Mouse (Mus musculus): ENCODE results near the gene B230104I21Rik. TPM values are rescaled to one million over a fixed set of nuclear protein-coding genes. Genes with fewer than 3 reads are reported as not detected.
A peak's percentile ranks its signal among the peaks of the same experiment; 100 is the strongest.

Gene B230104I21Rik
- polyA plus RNA-seq, 1 experiment from 2014 or later, result not detected

GRCm38 (mm10) chr4:154385208-154385607, 49.3 kb downstream of the B230104I21Rik start:
- Histone ChIP-seq H3K4me1 (peaks cover 29% of the 10 kb centered on the region), H3K4me3 (no peak overlapping the region), H3K27ac (peak overlapping the region; percentile 45), H3K4me2 (replicated peaks) (no peak overlapping the region), H3K27me3 (peaks cover 25% of the 10 kb centered on the region), H3K9me3 (replicated peaks) (no peaks in the 10 kb centered on the region), H3K36me3 (no peaks in the 10 kb centered on the region), H3K9ac (no peak overlapping the region)
- no peak for ATAC-seq (ENCODE audit: low FRiP score)
- WGBS, result 49% methylated on average over 8 of the region's 8 CpGs

GRCm38 (mm10) chr4:154385918-154386317, 50.0 kb downstream of the B230104I21Rik start:
- no peak overlapping the region for H3K4me2 ChIP-seq (replicated peaks)
- no peak overlapping the region for H3K4me3 ChIP-seq
- no peak overlapping the region for H3K27ac ChIP-seq
- 57% methylated on average over 2 of the region's 2 CpGs for WGBS
- no peaks in the 10 kb centered on the region for H3K36me3 ChIP-seq
- no peak for ATAC-seq (ENCODE audit: low FRiP score)
- H3K27me3 ChIP-seq, result peaks cover 25% of the 10 kb centered on the region
- H3K9me3 ChIP-seq (replicated peaks), result no peaks in the 10 kb centered on the region
- H3K9ac ChIP-seq, result no peak overlapping the region
- H3K4me1 ChIP-seq, result peaks cover 36% of the 10 kb centered on the region

GRCm38 (mm10) chr4:154386810-154387209, 50.9 kb downstream of the B230104I21Rik start:
- H3K4me2 ChIP-seq (replicated peaks), result no peak overlapping the region
- no peak for ATAC-seq (ENCODE audit: low FRiP score)
- whole genome bisulfite sequencing, result 43% methylated on average over 8 of the region's 8 CpGs
- no peak overlapping the region for H3K9ac ChIP-seq
- no peaks in the 10 kb centered on the region for H3K9me3 ChIP-seq (replicated peaks)
- peaks cover 25% of the 10 kb centered on the region for H3K27me3 ChIP-seq
- H3K4me3 ChIP-seq, result no peak overlapping the region
- H3K27ac ChIP-seq, result peak overlapping the region; percentile 55
- H3K36me3 ChIP-seq, result no peaks in the 10 kb centered on the region
- H3K4me1 ChIP-seq, result peaks cover 45% of the 10 kb centered on the region

- Histone ChIP-seq H3K9me3 (replicated peaks) (no peaks in the 10 kb centered on the region), H3K4me1 (peaks cover 65% of the 10 kb centered on the region), H3K36me3 (no peaks in the 10 kb centered on the region), H3K27ac (peak overlapping the region; percentile 79), H3K27me3 (peaks cover 21% of the 10 kb centered on the region), H3K4me3 (no peak overlapping the region), H3K9ac (no peak overlapping the region), H3K4me2 (replicated peaks) (no peak overlapping the region)
- 81% methylated on average over 2 of the region's 2 CpGs for WGBS
- no peak for ATAC-seq (ENCODE audit: low FRiP score)
Observed at GRCm38 (mm10) chr4:154389641-154390040, 53.7 kb downstream of the B230104I21Rik start.

- Histone ChIP-seq H3K27ac (peak overlapping the region; percentile 79), H3K9me3 (replicated peaks) (no peaks in the 10 kb centered on the region), H3K4me1 (peaks cover 62% of the 10 kb centered on the region), H3K27me3 (peaks cover 24% of the 10 kb centered on the region), H3K36me3 (no peaks in the 10 kb centered on the region), H3K9ac (peak overlapping the region; percentile 39), H3K4me2 (replicated peaks) (peak overlapping the region; percentile 14; the same call in 1 of the 2 replicates), H3K4me3 (no peak overlapping the region)
- peak; percentile 79 for ATAC-seq (ENCODE audit: low FRiP score)
- WGBS, result 10% methylated on average over 20 of the region's 20 CpGs
Observed at GRCm38 (mm10) chr4:154390333-154391080, 54.6 kb downstream of the B230104I21Rik start.

GRCm38 (mm10) chr4:154392641-154393040, 56.7 kb downstream of the B230104I21Rik start:
- H3K27me3 ChIP-seq, result peaks cover 23% of the 10 kb centered on the region
- no peak for ATAC-seq (ENCODE audit: low FRiP score)
- H3K4me1 ChIP-seq, result peaks cover 50% of the 10 kb centered on the region
- H3K27ac ChIP-seq, result 0 out of 2 replicates have a peak overlapping the region, but pooled peaks have one; percentile 23
- 0 out of 2 replicates have a peak overlapping the region, but pooled peaks have one; percentile 13 for H3K9ac ChIP-seq
- no peaks in the 10 kb centered on the region for H3K36me3 ChIP-seq
- WGBS, result 88% methylated on average over 1 of the region's 1 CpGs
- no peak overlapping the region for H3K4me3 ChIP-seq
- H3K9me3 ChIP-seq (replicated peaks), result no peaks in the 10 kb centered on the region
- no peak overlapping the region for H3K4me2 ChIP-seq (replicated peaks)

GRCm38 (mm10) chr4:154393196-154394122, 57.5 kb downstream of the B230104I21Rik start:
- 23% methylated on average over 18 of the region's 18 CpGs for WGBS
- ATAC-seq (ENCODE audit: low FRiP score), result no peak

GRCm38 (mm10) chr4:154394123-154394722, 58.3 kb downstream of the B230104I21Rik start:
- 43% methylated on average over 7 of the region's 7 CpGs for WGBS
- Histone ChIP-seq H3K4me2 (replicated peaks) (no peak overlapping the region), H3K4me3 (no peak overlapping the region), H3K4me1 (peaks cover 49% of the 10 kb centered on the region), H3K27ac (0 out of 2 replicates have a peak overlapping the region, but pooled peaks have one; percentile 23), H3K9me3 (replicated peaks) (no peaks in the 10 kb centered on the region), H3K27me3 (peaks cover 8% of the 10 kb centered on the region), H3K36me3 (no peaks in the 10 kb centered on the region), H3K9ac (no peak overlapping the region)
- ATAC-seq (ENCODE audit: low FRiP score), result no peak

More at GRCm38 (mm10) chr4:154393196-154394122, 57.5 kb downstream of the B230104I21Rik start:
- Histone ChIP-seq H3K9me3 (replicated peaks) (no peaks in the 10 kb centered on the region), H3K36me3 (no peaks in the 10 kb centered on the region), H3K27me3 (peaks cover 15% of the 10 kb centered on the region), H3K27ac (0 out of 2 replicates have a peak overlapping the region, but pooled peaks have one; percentile 23), H3K9ac (0 out of 2 replicates have a peak overlapping the region, but pooled peaks have one; percentile 13), H3K4me3 (no peak overlapping the region), H3K4me1 (peaks cover 49% of the 10 kb centered on the region), H3K4me2 (replicated peaks) (no peak overlapping the region)

GRCm38 (mm10) chr4:154396652-154397301, 60.9 kb downstream of the B230104I21Rik start:
- no peak for ATAC-seq (ENCODE audit: low FRiP score)
- WGBS, result 81% methylated on average over 14 of the region's 14 CpGs
- no peaks in the 10 kb centered on the region for H3K9me3 ChIP-seq (replicated peaks)

More at GRCm38 (mm10) chr4:154396652-154397301, 60.9 kb downstream of the B230104I21Rik start:
- H3K9ac ChIP-seq, result no peak overlapping the region
- H3K4me2 ChIP-seq (replicated peaks), result no peak overlapping the region
- H3K4me1 ChIP-seq, result peaks cover 48% of the 10 kb centered on the region
- peaks cover 10% of the 10 kb centered on the region for H3K27me3 ChIP-seq
- no peaks in the 10 kb centered on the region for H3K36me3 ChIP-seq
- H3K27ac ChIP-seq, result no peak overlapping the region
- no peak overlapping the region for H3K4me3 ChIP-seq

Measured in hindbrain, embryonic 12.5 days (tissue).